Mouse (Mus musculus): Measurements from ENCODE around the gene Srpk2. TPM values are rescaled to one million over a fixed set of nuclear protein-coding genes. Genes with fewer than 3 reads are reported as not detected.
"Not testable (repeated sequence)": the region's sequence is repeated elsewhere in the genome, so short reads cannot be mapped to it uniquely, and the experiment has no call there.

The Srpk2 gene
- total RNA-seq, 2 experiments from 2014 or later, result 46.6 to 47.2 TPM

- DNase-seq, result no peak
These were observed 178.8 kb downstream of the Srpk2 start for GRCm38 (mm10) chr5:23505578-23505977.

- no peak for DNase-seq
These were observed 182.0 kb downstream of the Srpk2 start for GRCm38 (mm10) chr5:23502317-23502937.

GRCm38 (mm10) chr5:23501582-23502316 is 182.7 kb downstream of the Srpk2 start:
- DNase-seq, result no peak

GRCm38 (mm10) chr5:23500715-23501114 is 183.7 kb downstream of the Srpk2 start:
- DNase-seq, result no peak

- DNase-seq, result no peak
These were observed 185.2 kb downstream of the Srpk2 start for GRCm38 (mm10) chr5:23499257-23499656.

- no peak for DNase-seq
These were observed 186.5 kb downstream of the Srpk2 start for GRCm38 (mm10) chr5:23497920-23498319.

GRCm38 (mm10) chr5:23496933-23497332 is 187.5 kb downstream of the Srpk2 start:
- no peak for DNase-seq

- no peak for DNase-seq
These were observed 188.0 kb downstream of the Srpk2 start for GRCm38 (mm10) chr5:23496396-23496795.

- DNase-seq, result peak in 1 of 2 experiments; percentile 29
These were observed 193.6 kb downstream of the Srpk2 start for GRCm38 (mm10) chr5:23490797-23491196.

- no peak for DNase-seq
These were observed 195.2 kb downstream of the Srpk2 start for GRCm38 (mm10) chr5:23489231-23489630.

- no peak for DNase-seq
These were observed 200.6 kb downstream of the Srpk2 start for GRCm38 (mm10) chr5:23483811-23484210.

GRCm38 (mm10) chr5:23473098-23473873 is 211.1 kb downstream of the Srpk2 start:
- DNase-seq, result no peak

GRCm38 (mm10) chr5:23466546-23466945 is 217.9 kb downstream of the Srpk2 start:
- no peak for DNase-seq

GRCm38 (mm10) chr5:23464743-23465142 is 219.7 kb downstream of the Srpk2 start:
- no peak for DNase-seq

- no peak for DNase-seq
These were observed 220.2 kb downstream of the Srpk2 start for GRCm38 (mm10) chr5:23464247-23464646.

GRCm38 (mm10) chr5:23461688-23462087 is 222.7 kb downstream of the Srpk2 start:
- peak; percentile 13 to 29 for DNase-seq

GRCm38 (mm10) chr5:23453561-23453960 is 230.9 kb downstream of the Srpk2 start:
- not testable (repeated sequence) for DNase-seq

Other genes with a start within 250 kb of the Srpk2 start
- 10 to 100 TPM; 19.9 to 22.6 TPM for gene Pus7, start 99.1 kb upstream of the Srpk2 start, total RNA-seq (2021)
- gene Rint1, start 103.1 kb upstream of the Srpk2 start, total RNA-seq (2021), result 10 to 100 TPM; 21.8 to 26.2 TPM
- 100 to 1,000 TPM; 118 to 121 TPM for gene Tomm7, start 159.5 kb upstream of the Srpk2 start, total RNA-seq (2021)